Mouse (Mus musculus): ENCODE measurements around the gene Rnf123. TPM values are rescaled to one million over a fixed set of nuclear protein-coding genes. Genes with fewer than 3 reads are reported as not detected.

Rnf123 gene
- polyA plus RNA-seq, 1 experiment from 2014 or later: 30.9 TPM

DNA sequence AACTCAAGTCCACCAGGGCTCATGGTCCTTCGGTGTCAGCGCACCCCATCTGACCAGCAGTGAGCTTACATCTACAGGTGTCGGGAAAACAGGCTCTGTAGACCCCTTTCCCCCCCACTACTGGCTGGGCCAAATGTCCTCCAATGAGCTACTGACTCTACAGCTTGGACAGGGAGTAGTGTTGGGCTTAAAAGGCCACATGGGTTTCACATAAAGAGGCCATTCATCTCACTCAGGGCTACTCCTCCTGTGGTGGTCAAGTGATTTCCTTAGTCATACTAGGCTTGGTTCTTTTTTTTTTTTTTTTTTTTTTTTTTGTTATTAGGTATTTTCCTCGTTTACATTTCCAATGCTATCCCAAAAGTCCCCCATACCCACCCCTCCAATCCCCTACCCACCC lies 40.8 kb upstream of the Rnf123 start:
- peaks cover 4% of the 10 kb centered on the region; the same call in 1 of the 2 replicates for H3K4me1 ChIP-seq (ENCODE audit: insufficient read depth)
- H3K4me3 ChIP-seq (ENCODE audit: low read depth, low read length): no peak overlapping the region
- DNase-seq (no peak), ATAC-seq (ENCODE audit: insufficient read depth) (no peak)
- H3K9ac ChIP-seq: no peak overlapping the region
- no peak overlapping the region for H3K27ac ChIP-seq (ENCODE audit: low read depth)
- WGBS: 89% methylated on average over 3 of the region's 4 CpGs
- H3K36me3 ChIP-seq (ENCODE audit: insufficient read depth): no peaks in the 10 kb centered on the region
- no peak for TF ChIP-seq CTCF (IDR thresholded peaks at IDR 0.05; ENCODE audit: low read depth)
- no peaks in the 10 kb centered on the region for H3K27me3 ChIP-seq (ENCODE audit: insufficient read depth, low read length)
- no peak overlapping the region for H3K4me2 ChIP-seq
- H3K9me3 ChIP-seq (ENCODE audit: low read depth, low read length): no peaks in the 10 kb centered on the region

DNA sequence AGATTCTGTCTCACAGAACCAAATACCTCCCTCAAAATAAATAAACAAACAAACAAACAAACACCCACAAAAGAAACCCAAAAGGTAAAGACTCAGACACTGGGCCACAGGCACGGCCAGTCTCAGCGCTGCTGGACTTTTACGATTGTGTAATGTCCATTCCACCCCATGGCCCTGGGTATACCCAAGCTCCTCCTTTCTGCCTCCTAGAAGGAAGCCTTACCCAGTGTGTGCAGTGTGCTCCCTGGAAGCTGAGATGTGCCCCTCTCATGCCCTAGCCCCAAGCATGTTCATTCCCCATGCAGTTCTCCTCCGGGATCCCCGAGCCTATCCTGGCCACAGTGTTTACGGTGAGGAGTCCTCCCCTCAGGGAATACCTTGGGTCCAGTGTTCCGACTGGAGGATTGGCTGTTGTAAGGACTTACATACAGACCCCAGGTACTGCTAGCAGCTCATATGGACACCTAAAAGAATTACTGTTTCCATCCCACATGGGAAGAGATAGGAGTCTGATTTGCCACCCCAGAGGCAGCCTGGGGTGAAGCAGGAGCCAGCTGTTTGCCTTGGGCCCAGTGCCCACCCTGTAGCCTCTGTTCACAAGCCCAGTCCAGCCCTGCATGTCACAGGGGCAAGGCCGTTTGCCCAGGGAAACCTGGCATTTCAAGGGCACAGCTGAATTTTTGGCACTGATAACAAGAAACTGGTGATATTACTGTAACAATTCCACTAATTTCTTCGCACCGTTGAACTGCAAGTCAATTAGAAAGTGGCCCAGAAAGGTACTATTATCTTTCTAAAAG lies 38.2 kb upstream of the Rnf123 start:
- Histone ChIP-seq H3K9me3 (ENCODE audit: low read depth, low read length) (no peaks in the 10 kb centered on the region), H3K4me2 (no peak overlapping the region), H3K9ac (no peak overlapping the region), H3K4me1 (ENCODE audit: insufficient read depth) (peaks cover 4% of the 10 kb centered on the region; the same call in 1 of the 2 replicates), H3K4me3 (ENCODE audit: low read depth, low read length) (no peak overlapping the region), H3K27ac (ENCODE audit: low read depth) (no peak overlapping the region), H3K36me3 (ENCODE audit: insufficient read depth) (no peaks in the 10 kb centered on the region), H3K27me3 (ENCODE audit: insufficient read depth, low read length) (no peaks in the 10 kb centered on the region)
- TF ChIP-seq CTCF (IDR thresholded peaks at IDR 0.05; ENCODE audit: low read depth): no peak
- 83% methylated on average over 10 of the region's 10 CpGs for WGBS
- DNase-seq (no peak), ATAC-seq (ENCODE audit: insufficient read depth) (no peak)

DNA sequence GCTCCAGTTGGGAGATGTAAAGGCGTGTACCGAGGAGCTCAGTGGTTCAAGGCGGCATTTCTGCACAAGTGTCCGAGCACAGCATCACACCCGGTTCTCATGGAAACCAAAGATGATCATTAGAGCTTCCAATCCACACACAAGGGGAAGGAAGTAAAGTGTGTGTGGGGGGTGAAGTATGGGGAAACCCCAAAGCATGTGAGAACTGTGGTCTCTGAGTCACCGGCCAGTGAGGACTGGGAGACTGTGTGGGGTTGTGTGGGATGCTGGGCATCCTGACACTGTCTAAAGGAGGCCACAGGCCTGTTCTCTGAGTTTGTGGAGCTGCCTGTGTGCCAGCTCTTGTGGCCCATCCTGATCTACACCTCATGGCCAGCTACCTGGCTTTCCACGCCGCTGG lies 37.5 kb upstream of the Rnf123 start:
- no peak for TF ChIP-seq CTCF (IDR thresholded peaks at IDR 0.05; ENCODE audit: low read depth)
- no peaks in the 10 kb centered on the region for H3K27me3 ChIP-seq (ENCODE audit: insufficient read depth, low read length)
- WGBS: 94% methylated on average over 8 of the region's 8 CpGs
- no peak overlapping the region for H3K4me3 ChIP-seq (ENCODE audit: low read depth, low read length)
- no peak overlapping the region for H3K4me2 ChIP-seq
- no peak overlapping the region for H3K9ac ChIP-seq
- H3K4me1 ChIP-seq (ENCODE audit: insufficient read depth): peaks cover 4% of the 10 kb centered on the region; the same call in 1 of the 2 replicates
- no peaks in the 10 kb centered on the region for H3K9me3 ChIP-seq (ENCODE audit: low read depth, low read length)
- DNase-seq (no peak), ATAC-seq (ENCODE audit: insufficient read depth) (no peak)
- no peak overlapping the region for H3K27ac ChIP-seq (ENCODE audit: low read depth)
- H3K36me3 ChIP-seq (ENCODE audit: insufficient read depth): no peaks in the 10 kb centered on the region

DNA sequence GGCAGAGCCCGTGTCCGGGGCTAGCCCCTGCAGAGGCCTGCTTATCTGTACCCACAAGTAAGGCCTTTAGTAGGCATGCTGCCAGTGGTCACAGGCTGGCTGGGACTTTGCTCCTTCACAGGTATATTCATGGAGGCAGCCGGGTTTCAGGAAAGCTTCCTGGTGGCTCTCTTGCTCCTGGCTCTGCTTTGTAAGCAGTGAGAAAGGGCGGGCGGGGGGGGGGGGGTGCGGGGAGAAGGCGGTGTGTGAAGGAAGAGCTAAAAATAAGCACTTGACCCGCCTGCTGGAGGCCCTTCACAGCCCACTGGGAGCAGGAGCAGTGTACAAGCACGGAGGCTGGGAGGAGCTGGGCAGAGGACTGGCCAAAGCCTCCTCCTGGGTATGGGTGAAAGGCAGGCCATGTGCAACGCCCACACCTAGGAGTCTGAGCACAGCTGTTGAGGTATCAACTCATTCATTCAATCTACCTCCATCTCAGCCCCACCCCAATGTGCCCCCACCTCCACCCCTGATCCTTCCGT lies 36.8 kb upstream of the Rnf123 start:
- Histone ChIP-seq H3K9me3 (ENCODE audit: low read depth, low read length) (no peaks in the 10 kb centered on the region), H3K4me1 (ENCODE audit: insufficient read depth) (peaks cover 4% of the 10 kb centered on the region; the same call in 1 of the 2 replicates), H3K4me2 (no peak overlapping the region), H3K36me3 (ENCODE audit: insufficient read depth) (no peaks in the 10 kb centered on the region), H3K27me3 (ENCODE audit: insufficient read depth, low read length) (peaks cover 3% of the 10 kb centered on the region; the same call in 1 of the 2 replicates), H3K4me3 (ENCODE audit: low read depth, low read length) (no peak overlapping the region), H3K9ac (no peak overlapping the region), H3K27ac (ENCODE audit: low read depth) (0 out of 2 replicates have a peak overlapping the region, but pooled peaks have one; percentile 24)
- DNase-seq (peak; percentile 49), ATAC-seq (ENCODE audit: insufficient read depth) (peak; percentile 77)
- no peak for TF ChIP-seq CTCF (IDR thresholded peaks at IDR 0.05; ENCODE audit: low read depth)
- 25% methylated on average over 11 of the region's 11 CpGs for WGBS

DNA sequence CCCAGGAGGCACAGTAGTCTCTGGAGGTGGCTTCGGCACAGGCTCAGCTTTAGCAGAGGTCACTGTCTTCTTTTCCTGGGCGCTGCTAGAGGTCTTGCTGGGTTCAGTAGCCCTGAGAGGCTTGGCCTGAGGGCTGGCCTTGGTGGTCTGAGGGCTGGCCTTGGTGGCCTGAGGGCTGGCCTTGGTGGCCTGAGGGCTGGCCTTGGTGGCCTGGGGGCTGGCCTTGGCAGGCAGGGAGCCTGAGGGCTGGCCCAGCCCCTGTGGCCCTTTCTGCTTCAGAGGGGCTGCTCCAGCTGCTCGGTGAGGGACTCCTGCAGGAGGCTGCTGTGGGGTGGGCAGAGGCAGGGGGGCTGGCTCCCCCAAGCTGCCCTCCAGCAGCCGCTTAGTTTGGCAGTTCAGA lies 34.0 kb upstream of the Rnf123 start:
- Histone ChIP-seq H3K27ac (ENCODE audit: low read depth) (no peak overlapping the region), H3K27me3 (ENCODE audit: insufficient read depth, low read length) (peaks cover 6% of the 10 kb centered on the region; the same call in 1 of the 2 replicates), H3K36me3 (ENCODE audit: insufficient read depth) (no peaks in the 10 kb centered on the region), H3K9me3 (ENCODE audit: low read depth, low read length) (no peaks in the 10 kb centered on the region), H3K4me3 (ENCODE audit: low read depth, low read length) (no peak overlapping the region), H3K9ac (no peak overlapping the region), H3K4me1 (ENCODE audit: insufficient read depth) (peaks cover 4% of the 10 kb centered on the region; the same call in 1 of the 2 replicates), H3K4me2 (no peak overlapping the region)
- WGBS: 58% methylated on average over 4 of the region's 4 CpGs
- no peak for TF ChIP-seq CTCF (IDR thresholded peaks at IDR 0.05; ENCODE audit: low read depth)
- ATAC-seq (ENCODE audit: insufficient read depth) (no peak), DNase-seq (no peak)

DNA sequence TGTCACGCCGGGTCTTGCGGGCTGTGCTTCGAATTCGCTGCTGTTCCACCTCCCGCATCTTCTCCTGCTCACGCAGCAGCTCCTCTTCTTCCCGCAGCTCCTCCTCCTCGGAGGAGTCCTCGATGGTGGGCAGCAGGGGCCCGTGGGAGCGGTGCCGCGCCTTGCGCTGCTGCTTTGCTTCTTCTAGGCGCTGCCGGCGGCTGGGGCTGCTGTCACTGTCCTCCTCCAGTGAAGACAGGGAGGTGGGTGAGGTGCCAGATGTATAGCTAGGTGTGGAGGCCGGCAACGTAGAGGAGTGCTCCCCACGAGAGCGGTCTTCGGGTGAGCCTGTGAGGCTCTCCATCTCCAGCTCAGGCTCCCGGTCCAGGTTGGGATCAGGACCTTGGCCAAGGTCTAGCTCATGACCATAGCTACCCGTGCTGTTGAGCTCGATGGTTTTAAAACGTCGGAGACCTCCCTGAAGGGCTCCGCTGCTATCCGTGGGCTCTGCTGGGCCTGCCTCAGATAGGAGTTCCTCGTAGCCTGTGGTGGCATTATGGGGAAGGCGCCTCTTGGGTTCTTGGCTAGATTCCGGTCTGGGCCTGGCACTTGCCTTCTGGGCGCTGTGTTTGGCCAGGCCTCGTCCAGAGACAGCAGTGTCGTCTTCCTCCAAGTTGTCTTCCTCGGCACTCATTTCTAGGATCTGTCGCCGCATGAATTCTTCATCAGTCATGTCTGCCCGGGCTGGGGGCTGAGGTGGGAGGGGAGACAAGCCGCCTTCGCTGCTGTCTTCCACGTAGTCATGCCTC lies 32.3 kb upstream of the Rnf123 start:
- Histone ChIP-seq H3K4me1 (ENCODE audit: insufficient read depth) (peaks cover 10% of the 10 kb centered on the region; the same call in 1 of the 2 replicates), H3K4me3 (ENCODE audit: low read depth, low read length) (no peak overlapping the region), H3K27ac (ENCODE audit: low read depth) (no peak overlapping the region), H3K9ac (no peak overlapping the region), H3K9me3 (ENCODE audit: low read depth, low read length) (no peaks in the 10 kb centered on the region), H3K27me3 (ENCODE audit: insufficient read depth, low read length) (peaks cover 6% of the 10 kb centered on the region; the same call in 1 of the 2 replicates), H3K36me3 (ENCODE audit: insufficient read depth) (no peaks in the 10 kb centered on the region), H3K4me2 (no peak overlapping the region)
- DNase-seq: no peak
- TF ChIP-seq CTCF (IDR thresholded peaks at IDR 0.05; ENCODE audit: low read depth): no peak
- ATAC-seq (ENCODE audit: insufficient read depth): no peak
- WGBS: 51% methylated on average over 43 of the region's 43 CpGs

All from lung, embryonic 14.5 days (tissue).